Mouse (Mus musculus) erythroblast, adult 5-6 weeks (primary cell): ENCODE data around the gene Gm4707. TPM values are rescaled to one million over a fixed set of nuclear protein-coding genes. Genes with fewer than 3 reads are reported as not detected.

Source experiments
- ATAC-seq: replicated peaks from 2 replicates; pipeline ENCODE4 v1.8.0; 2016; ENCODE audit warnings: moderate number of reproducible peaks, mild to moderate bottlenecking, moderate TSS enrichment, inconsistent platforms; ENCODE audit not compliant: poor library complexity, low FRiP score, severe bottlenecking
- total RNA-seq, 2 experiments: library from RNA; stranded (forward) in 1 of 2; stranded (reverse) in 1 of 2; fragments of 150-400 nt in 1 of 2; fragments of 200-764, 138-1000 nt in 1 of 2; gene quantifications; 2 replicates each; pipeline versions ENCODE4 v1.2.3 to v1.2.4; 2015 to 2017; ENCODE audit warnings: low replicate concordance in 2 of 2

Gene Gm4707
- total RNA-seq (2015; ENCODE audit: low replicate concordance) (1.9 TPM in 1 of 2 replicates, not detected in the other), total RNA-seq (2017; ENCODE audit: low replicate concordance) (1.3 and 1.4 TPM in 2 replicates)

DNA sequence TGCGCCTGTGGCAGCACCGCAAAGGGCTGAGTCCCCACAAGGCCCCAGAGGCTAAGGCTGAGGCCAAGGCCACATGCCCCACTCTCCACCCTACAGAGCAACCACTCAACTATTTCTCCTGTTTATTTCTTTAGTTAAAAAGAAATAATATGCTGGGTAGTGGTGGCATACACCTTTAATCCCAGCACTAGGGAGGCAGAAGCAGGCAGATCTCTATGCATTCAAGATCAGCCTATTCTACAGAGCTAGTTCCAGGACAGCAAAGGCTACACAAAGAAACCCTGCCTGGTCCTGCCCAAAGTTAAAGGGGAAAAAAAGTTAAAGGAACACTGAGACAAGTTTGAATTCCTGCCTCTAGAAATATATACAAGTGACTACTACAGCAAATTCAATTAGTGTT lies at the start of gene Gm4707:
Gene Gm4707 (minus strand): TSS at position 101 of the 400 bp plus-strand sequence.
- ATAC-seq, result no peak

DNA sequence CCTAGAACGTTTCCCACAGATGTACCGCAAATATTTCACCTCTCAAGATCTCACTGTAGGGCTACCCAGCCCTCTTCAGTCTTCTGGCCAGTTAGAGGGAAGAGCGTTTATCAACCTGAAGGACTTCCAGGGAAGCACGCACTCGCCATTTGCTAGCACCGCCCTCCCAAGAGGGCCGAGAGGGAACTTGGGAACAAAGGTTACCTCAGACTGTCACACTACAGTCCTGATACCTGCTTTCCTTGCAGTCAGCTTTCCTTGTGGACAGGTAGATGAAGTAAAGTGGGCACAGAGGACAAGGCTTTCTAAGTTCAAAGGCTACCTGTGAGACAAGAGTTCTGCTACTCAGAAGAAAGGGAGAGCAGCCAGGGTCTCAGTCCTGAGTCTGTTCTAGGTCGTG lies 47.1 kb upstream of the Gm4707 start:
- no peak for ATAC-seq

DNA sequence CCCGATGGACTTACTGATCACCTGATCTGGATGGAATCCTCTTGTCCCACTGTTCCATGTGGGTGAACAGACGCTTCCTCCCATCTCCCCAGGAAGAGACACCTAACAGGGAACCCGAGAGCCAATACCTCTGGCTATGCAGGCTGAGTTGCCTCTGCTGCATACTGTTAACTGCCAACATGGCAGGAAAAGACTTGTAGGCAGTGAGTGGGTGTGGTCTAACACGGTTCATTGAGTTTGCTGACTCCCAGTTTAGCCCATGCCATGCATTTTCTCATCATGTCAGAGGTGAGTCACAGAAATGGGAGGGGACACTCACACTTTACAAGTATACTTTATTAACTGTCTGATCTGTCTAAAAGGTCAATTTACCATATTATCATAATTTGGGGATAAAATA lies 36.1 kb upstream of the Gm4707 start:
- ATAC-seq, result no peak

DNA sequence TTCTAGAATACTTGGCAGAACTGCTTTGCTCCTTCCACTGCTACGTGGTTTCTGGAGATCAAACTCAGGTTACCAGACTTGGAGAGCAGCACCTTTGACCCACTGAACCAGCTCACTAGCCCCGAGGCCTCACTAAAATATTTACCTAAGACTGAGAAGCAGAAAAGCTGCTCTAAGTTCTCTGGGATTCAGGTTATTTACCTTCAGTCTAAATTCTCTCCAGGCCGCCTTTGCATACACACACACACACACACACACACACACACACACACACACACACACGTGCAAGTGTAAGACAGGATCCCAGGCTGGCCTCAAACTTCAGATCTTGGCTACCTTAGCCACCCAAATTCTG lies 31.6 kb upstream of the Gm4707 start:
- no peak for ATAC-seq

- ATAC-seq, result no peak
Measured at GRCm38 (mm10) chr17:71490666-71491331, 31.1 kb upstream of the Gm4707 start.

- no peak for ATAC-seq
Measured at GRCm38 (mm10) chr17:71489703-71490461, 30.2 kb upstream of the Gm4707 start.

- peak; percentile 27; the same call in 1 of the 2 replicates for ATAC-seq
Measured at GRCm38 (mm10) chr17:71486231-71486851, 26.6 kb upstream of the Gm4707 start.

DNA sequence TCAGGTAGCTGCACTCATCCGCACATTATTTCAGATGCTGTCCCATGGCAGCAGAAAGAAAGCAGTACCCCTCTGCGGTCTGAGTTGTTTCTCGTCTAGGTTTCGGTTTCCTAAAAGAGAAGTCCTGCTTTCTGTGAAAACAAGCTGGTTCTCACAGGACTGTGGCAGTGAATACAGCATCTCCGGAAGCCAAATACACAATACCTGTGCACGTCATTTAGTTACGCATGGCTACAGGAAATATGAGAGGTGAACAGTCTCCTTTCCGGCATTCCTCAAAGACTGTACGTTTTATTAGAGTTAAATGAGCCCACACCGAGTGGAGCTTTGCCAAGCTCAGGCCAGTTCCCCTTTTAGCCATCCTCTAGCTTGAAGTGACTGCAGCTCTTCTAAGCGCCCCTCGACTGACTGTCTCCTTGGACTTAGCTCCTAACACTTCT lies 26.1 kb upstream of the Gm4707 start:
- ATAC-seq, result peak; percentile 60

GRCm38 (mm10) chr17:71484711-71485110 lies 25.0 kb upstream of the Gm4707 start:
- ATAC-seq, result no peak

DNA sequence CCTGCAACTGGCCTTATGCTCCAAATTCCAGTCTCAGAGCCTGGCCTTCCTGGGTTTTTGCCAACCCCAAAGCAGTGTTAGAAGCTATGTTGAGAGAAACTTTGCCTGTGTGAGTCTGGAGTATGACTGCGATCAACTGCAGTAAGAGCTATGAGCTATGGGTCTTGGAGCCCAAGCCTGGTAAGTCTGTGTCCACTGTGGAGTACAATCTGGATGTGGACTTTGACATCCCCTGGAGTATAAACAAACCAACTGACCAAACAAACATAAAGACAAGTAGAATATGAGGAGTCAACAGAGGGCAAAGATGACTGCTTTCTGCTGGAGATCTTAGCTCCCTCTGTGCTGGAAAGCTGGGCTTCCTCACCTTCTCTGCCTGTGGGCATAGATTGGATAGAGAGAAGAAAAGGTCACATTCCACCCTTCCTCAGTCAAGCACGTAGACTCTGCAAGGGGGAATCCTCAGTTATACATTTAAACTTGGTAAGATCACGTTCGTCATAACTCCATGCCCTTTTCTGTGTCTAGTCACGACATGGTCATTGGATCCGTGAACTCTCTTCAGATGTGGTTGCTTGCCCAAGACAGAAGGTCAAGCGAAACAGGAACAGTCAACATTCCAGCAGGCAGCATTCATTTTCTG lies 23.8 kb upstream of the Gm4707 start:
- no peak for ATAC-seq

- no peak for ATAC-seq
Measured at GRCm38 (mm10) chr17:71479381-71479901, 19.7 kb upstream of the Gm4707 start.

DNA sequence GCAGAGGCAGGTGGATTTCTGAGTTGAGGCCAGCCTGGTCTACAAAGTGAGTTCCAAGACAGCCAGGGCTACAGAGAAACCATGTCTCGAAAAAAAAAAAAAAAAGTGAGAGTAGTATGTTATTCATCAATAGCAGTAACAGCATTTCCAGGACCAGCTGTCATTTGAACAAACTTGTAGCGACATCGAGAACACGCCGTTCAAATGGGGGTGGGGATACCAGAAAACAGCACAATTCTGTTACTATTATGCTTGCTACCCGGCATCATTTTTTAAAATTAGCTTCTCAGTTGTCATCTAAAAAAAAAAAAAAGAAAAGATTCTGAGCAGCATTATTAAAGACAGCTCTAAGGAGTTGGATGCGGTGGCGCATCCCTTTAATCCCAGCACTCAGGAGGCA lies 17.8 kb upstream of the Gm4707 start:
- ATAC-seq, result no peak

DNA sequence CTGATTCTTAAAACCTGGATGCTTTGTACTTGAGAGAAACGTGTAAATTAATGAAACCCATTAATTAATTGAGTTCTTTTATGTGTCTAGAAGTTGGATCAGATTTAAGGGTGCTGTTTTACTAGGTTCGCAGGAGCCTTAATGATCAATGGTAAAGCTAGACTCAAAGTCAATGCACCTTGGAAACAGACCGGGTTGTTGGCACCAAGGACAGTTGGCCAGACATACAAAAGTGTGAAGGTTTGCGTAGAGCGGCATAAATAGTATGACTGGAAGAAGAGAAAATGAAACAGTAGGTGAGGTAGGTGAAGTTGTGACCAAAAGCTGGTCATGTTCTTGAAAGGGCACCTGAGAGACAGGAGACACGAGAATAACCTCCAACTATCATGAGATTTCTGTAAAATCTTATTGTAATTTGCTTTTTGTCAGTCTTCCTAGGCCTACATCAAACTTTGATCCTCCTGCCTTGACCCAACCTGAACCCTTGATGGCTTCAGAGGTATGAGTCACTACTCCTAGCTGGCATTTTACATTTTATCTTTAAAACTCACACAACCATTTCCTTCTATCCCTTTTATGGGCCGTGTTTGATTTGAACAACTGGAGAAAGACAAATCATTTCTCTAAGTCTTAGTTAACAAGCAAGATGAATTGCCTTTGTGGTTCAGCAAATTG lies 16.8 kb upstream of the Gm4707 start:
- no peak for ATAC-seq

GRCm38 (mm10) chr17:71475705-71476089 lies 16.0 kb upstream of the Gm4707 start:
- peak; percentile 50 for ATAC-seq

DNA sequence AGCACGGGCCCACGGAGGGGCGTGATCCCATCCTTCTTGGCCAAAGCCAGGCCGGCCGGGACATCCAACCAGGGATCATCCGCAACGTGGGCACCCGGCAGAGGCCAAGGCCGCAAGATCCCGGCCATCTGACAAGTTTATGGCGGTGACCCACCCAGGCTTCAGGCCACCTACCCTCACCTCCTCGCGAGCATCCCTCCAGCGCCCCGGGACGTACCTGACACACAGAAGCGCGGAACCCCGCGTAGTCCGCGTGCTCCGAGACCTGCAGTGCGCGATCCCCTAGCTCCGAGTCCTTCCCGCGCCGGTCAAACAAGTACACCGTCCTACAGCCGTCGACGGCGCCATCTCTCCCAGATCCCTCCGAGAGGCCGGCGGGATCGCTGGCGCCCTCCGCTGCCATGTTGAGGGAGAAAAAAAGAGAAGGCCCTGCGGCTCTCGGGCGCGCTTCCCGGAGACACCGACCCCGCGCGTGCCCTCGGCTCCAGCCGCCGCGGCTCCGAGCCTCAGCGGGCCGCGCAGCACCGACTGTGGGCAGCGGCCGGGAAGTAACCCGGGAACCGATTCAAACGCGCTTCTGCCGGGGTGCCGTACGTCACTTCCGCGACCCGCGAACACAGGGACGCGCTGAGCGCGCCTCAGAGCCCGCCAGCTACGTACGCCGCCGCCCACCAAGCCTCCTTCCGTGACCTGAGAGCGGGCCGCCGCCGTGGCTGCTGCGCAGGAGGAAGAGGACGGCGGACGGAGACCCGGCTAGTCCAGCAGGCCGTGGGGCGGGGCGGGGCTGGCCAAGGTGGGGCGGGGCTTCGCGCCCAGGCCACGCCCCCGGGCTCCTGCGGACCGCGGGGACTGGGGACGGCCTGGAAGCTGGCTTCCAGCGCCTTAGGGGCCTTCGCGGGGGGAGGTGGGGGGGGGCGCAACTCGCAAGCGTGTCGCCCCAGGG lies 15.3 kb upstream of the Gm4707 start, which contains the start of gene Smchd1:
Gene Smchd1 (minus strand): TSS at position 582 of the 943 bp plus-strand sequence.
- ATAC-seq, result peak; percentile 91

GRCm38 (mm10) chr17:71474128-71474527 lies 14.4 kb upstream of the Gm4707 start:
- peak; percentile 2 for ATAC-seq

DNA sequence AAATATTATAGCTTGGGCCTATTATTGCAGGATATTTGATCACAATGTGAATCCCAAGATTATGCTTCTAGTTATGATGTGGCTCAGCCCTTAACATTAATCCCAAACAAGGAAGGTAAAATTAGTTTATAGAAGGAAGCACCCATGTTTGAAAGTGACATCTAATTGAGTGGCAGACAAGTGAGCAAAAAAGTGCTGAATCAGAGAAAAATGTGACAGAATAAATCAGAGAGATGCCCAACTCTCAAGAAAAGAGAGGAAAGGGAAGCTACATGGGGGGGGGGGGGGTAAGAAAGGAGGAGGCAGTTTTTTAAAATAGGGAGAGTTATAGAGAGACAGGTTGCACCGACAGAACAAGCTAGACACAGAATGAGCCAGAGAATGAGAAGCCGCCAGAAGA lies 11.5 kb upstream of the Gm4707 start:
- no peak for ATAC-seq

DNA sequence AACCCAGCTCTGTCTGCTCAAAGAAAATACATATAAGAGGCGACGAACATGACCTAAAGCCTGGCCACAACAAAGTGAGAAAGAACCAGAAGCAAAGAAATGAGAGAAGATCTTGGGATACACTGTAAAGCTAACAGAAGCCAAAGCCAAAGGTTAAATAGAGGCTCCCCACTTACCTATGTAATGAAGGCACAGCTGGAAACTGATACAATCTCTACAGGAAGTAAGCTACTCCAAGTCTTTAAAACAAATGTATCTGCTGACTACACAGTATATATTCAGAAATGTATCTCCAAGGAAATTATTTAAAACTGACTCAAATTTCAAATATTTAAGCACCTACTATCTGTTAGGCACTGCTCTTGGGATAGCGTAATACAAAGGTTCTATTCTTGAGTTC lies 594 bp upstream of the Gm4707 start:
- no peak for ATAC-seq
